Mouse (Mus musculus): Measurements from ENCODE around the gene Rngtt.

DNA sequence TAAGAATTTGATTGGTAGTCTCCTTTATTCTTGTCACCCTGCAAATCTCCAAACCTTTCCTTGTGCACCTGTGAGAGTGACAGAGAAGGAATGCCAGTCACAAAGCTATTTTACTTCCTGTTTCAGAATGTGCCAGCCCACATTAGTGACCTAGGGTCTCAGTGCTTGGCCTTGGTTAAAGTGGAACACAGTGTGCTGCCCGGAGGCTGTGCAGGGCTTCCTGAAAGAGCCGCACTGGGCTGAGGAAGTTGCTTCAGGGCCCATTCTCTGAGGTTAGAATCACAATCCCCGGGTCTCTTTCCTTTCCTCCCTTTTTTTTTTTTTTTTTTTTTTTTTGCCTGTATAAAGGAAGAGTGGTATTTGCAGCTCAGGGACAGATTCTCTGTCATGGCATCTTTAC lies 203.3 kb downstream of the Rngtt start:
- TF ChIP-seq CTCF (IDR thresholded peaks at IDR 0.05; ENCODE audit: low read depth): no peak
- TF ChIP-seq EP300 (IDR thresholded peaks at IDR 0.05; ENCODE audit: low read depth): no peak
